Mouse (Mus musculus) adrenal gland, postnatal 25 days (tissue): ENCODE results near the gene D1Pas1. TPM values are rescaled to one million over a fixed set of nuclear protein-coding genes. Genes with fewer than 3 reads are reported as not detected.
A peak's percentile ranks its signal among the peaks of the same experiment; 100 is the strongest.

Source experiments
- DNase-seq: peaks from one replicate; pipeline ENCODE4 v3.0.0; 2021; ENCODE audit warnings: mixed read lengths
- long read RNA-seq: library from polyadenylated mRNA; stranded (forward); transcript quantifications from one replicate; pipeline ENCODE4 v2.0.0, GENCODE M21; 2021
- total RNA-seq: library from RNA; stranded (reverse); gene quantifications from 2 replicates; pipeline ENCODE4 v1.2.3, GENCODE M21; 2021

D1Pas1 gene
- total RNA-seq = not detected in 2 replicates
- long read RNA-seq = 0 reads

DNA sequence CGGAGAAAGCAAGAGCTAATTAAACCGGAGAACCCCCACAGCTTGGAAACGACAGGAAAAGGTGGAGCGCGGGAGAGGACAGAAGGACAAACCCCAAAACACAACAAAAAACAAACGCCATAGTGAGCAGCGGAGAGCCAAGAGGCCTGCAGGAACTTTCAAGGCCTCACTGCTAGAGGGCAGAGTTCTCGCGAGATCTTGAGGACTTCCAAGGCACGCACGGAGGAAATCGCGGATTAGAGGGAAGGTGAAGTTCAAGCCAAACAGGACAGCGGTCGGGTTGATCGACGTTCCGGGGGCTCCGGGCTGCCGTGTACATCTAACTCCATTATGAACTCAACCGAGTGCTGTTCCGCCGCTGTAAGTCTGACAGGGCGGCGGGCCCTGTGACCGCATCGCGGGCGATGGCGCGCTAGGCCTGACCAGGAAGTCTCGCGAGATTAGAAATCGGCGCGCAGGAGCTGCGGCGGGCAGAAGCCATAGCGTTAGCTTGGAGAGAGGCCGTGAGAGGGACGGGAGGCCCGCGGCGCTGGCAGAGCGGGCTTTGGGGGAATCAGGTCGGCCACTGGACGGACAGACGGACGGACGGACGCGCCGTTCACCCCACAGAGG, at the start of gene D1Pas1:
D1Pas1 (plus strand) TSS at position 216 of the 612 bp plus-strand sequence.
- DNase-seq = no peak

DNA sequence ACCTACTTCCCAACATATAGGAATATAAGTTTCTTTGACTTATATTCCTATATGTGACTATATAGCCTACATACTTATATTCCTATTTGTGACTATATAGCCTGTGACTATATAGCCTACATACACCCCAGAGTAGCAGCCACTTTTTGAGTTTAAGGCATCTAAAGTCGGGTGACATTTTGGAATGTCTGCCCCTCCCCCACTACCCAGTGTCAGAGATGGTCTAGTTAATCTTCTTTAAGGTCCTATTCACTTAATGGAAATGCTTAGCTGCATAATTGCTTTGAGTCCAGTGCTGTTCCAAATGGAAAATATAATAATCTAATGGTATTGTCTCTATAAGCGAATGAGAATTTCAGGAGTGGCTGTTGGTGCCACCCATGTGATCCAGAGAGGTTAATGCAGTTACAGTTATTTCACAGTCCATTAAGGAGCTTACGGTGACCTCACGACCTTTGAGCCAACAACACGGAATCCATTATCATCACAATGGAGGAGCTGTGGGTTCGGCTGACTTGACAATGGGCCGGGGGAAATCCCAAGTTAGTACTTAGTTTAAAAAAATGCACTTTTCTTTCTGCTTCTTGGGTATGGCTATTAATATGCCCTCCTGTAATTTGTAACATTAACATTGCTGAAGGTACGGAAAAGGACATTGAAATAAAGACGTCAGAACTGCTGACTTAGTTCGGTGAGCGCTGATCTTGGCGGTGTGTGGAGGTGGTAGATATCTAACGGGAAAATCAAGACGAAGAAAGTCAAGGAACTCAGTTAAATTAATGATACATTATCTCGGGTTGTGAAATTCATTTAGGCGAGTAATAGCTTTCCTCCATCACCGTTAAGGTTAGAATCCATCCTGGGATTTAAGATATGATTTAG, 44.5 kb upstream of the D1Pas1 start:
- no peak for DNase-seq

DNA sequence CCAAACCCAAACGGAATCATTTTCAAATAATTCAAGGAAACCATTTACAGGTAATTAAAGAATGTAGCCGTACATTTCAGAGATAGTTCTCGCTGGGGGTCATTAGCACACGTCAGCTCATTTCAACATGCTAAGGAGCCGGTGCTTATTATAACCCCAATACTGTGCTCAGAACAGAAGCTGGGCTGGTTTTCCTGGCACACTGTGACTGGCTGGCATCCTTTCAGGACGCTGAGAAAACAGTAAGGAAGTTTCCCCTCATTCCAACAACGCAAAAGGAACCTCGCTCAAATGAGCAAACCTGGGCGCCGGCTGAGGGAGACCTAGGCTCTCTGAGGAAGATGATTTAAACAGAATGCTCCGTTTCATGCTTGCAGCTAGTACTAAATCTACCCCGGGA, 43.2 kb upstream of the D1Pas1 start:
- no peak for DNase-seq

DNA sequence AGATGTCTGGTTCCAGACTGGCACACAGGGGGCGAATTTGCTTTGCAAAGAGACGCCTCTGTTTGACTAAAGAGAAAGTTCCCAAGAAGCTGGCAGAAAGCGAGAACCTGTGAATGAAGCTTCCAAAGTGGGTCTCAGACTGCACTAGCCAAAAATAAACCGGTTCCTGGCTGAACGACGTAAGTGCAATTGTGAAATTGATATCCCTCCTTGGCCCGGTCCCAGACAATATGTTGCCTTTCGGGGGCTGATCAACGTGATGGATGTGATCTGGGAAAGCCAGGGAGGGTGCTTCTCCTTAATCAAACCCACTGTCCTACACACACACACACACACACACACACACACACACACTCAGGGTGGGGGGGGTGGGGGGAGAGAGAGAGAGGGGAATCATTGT, 41.8 kb upstream of the D1Pas1 start:
- DNase-seq = no peak

DNA sequence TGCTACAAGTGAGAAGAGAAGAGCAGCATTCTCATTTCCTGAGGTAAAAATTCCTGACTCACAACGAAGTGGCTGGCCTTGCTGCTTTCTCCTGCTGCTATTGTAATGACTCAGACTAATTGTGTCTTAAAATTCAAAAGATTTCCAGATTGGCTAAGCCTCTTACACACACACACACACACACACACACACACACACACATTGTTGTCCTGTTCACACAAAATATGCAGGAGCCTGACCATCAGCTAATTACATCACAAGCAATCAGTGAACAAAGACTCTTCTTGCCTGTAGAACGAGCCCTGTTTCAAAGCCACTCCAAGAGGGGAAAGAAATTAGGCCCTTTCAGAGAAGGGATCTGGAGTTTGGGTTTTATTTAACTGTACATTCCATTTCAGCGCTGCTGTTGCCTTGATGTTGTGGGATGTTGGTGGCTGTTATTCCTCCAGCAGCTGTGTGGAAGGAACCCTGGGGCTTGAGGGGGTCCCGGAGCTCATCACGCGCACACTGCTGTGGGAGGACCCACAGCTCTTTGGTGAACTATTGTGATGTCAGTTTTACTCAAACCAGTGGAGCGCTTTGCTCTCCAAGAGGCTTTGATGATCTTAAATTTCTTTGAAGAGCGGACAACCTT, 40.8 kb upstream of the D1Pas1 start:
- no peak for DNase-seq

DNA sequence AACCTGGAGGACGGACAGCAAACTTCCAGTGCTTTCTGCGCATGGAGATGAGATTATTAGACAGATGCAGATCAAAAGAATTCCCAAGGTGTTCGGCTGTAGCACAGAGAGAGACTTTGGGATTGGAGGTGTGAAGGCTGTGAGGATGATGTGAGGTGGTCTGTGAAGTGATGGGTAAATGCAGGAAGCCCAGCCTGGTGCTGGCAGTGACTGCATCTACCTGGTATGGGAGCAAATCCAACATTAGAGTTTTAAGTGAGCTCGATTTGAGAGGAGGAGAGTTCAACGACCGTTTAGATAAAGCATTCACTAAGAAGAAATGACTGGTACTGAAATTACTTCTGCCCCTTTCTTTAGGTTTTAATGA, 40.3 kb upstream of the D1Pas1 start:
- no peak for DNase-seq

DNA sequence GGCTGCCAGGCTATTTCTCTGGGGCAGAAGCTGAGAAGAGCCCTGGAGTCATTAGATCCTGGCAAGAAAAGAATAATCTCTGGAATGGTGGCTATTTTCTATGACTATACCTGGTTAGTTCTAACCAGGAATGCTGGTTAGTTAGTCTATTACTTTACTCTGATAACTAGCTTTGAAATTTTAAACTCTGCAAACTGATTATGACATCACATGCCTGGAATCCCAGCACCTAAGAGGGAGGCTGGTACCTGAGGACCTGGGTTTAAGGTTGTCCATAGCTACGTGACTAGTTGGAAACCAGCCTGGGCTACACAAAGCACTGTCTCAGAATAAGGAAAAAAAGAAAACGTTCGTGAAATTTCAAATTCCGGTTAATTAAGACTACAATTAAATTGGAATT, 39.7 kb upstream of the D1Pas1 start:
- DNase-seq = no peak

DNA sequence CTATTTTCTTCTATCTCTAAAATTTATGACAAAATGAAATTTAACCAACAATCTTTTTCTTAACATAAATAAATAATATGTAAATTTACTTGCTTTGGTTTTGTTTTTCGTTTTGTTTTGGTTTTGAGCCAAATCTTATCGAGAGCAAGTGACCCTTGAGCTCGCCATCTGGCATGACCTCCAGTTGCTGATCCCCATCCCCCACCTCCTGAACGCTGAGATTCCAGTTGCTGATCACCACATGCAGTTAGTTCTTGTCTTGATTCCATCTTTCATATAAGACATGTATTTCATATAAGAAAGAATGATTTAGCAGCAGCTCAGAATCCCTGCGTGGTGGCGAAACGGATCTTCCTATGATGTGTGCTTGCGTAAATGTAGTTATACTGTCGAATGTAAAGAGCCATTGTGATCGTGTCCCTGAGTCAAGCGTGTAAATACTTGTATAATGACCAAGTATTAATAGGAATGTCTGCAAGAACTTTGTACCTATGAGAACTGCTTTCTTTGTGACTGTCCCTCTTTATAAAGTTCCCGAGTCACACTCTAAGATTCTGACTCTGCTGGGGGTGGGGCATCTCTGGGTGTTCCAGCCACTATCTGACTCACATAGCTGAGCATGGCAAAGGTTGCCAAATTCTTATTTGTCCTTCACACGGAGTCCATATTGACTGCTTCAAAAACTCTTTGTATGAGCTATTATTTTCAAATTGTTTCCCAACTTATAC, 36.9 kb upstream of the D1Pas1 start:
- peak; percentile 47 for DNase-seq

DNA sequence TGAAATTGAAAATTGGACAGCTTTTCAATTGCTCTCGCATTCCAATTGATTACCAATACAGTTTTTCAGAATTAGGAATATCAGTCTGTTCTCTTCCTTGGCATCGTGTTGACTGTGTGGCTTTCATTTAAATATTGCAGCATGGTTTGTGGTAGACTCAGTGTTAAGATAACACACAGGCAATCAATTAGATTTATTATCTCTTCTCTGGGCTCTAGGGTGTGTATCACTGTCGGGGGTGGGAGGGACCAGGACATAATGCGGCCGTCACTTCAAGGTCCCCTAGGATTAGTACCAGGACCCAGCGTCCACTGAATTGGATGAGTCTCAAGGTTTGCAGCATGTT, 36.4 kb upstream of the D1Pas1 start:
- DNase-seq = peak; percentile 8

DNA sequence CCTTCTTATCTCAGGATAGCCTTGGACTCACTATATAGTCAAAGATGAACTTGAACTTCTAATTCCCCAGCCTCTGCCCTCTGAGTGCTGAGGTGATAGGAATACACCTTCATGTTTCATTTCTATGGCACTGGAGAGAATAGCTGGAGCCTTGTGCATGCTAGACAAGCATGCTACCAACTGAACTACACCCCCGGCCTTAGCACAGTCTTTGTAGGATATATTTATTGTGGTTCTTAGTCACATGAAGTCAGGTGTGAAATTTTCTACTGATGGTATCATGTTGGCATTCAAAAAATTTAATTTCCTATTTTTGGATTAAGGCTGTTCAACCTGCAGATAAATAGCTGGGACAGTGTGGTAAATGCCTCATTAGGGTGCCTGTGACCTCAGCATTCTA, 33.0 kb upstream of the D1Pas1 start:
- DNase-seq = no peak

DNA sequence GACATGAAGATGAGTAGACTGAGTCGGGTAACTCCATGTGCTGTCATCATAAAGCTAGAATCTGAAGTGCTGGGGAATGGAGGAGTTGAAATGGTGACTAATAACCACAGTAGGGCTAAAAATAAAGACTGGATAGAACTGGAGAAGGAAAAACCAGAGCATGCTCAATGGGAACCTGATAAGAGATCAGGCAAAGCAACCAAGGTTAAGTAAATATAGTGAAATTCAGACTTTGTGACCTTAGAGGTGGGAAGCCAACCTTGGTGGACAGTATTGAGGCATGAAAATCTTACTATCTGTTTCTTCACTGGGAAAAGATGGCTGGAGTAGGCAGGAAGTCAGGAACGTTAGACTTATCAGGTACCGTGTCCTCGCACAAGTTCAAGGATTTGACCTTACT, 14.8 kb upstream of the D1Pas1 start:
- no peak for DNase-seq

DNA sequence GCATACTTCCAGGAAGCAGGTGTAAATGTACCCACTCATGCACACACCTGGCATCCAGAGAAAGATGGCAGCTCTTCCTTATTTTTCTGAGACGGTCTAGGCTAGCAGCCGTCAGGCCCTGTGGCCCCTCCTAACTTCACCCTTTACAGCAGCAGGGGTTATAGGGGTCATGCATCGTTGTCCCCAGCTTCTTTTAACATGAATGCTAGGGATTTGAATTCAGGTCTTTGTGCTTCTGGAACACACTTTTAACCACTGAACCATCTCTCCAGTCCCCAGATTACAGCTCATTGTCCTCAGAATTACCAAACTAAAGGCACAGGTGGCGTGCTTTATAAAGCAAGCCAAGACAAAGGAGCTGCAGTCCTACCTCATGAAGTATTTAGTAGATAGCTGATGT, 12.6 kb upstream of the D1Pas1 start:
- no peak for DNase-seq

DNA sequence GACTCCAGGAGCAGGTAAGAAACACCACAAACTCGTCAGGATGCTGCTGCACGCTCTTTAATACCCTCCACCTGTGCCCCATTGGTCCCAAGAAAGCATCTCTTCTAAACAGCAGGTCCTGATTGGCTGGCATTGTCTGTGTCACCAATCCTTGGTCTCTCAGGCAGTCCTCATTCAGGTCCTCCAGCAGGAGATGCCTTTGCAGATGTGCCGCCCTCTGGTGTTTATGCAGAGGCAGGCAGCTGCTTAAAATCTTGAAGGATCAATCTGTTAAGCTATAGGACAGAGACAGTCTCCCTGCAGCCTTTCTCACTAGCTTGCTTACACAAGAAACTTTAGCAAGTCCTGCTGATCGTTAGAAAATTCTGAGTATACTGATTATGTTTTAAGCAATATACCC, 7.8 kb upstream of the D1Pas1 start:
- peak; percentile 36 for DNase-seq

DNA sequence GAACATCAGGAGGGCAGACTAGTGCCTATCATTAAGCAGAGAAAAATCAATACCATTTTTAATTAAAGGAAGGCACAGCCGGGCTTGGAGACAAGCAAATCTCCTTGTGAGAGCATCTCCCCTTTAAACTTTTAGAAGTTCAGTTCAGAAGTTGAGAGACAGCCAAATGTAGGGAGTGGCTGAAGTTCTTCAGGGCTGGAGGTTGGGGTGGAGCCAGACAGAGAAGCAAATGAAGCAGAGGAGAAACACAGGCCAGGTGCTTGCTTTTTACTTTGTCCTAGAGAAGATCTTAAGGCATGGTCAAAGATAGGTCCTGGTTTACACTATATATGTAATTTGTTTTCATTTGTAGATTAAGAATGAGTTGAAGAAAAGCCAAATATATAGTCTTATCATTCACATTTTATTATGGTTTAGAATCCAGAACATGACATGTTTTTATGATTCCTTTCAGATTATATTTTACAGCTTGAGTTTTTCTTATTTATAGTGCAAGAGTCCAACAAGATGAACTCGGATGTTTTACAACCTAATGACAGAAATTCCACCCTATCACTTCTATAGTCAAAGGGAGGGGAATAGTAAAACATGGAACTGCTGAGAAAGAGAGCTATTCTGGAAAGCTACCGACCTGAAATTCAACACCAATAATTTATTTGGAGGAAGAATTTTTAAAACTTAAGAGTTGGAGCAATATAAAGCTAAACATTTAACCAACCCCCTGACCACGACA, 2.9 kb upstream of the D1Pas1 start:
- DNase-seq = no peak

DNA sequence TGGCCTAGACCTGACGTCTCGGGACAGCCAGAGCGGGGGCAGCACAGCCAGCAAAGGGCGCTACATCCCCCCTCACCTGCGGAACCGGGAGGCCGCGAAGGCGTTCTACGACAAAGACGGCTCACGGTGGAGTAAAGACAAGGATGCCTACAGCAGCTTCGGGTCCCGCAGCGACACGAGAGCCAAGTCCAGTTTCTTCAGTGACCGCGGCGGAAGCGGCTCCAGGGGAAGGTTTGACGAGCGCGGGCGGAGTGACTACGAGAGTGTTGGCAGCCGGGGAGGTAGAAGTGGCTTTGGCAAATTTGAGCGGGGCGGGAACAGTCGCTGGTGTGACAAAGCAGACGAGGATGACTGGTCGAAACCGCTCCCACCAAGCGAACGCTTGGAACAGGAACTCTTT, 710 bp downstream of the D1Pas1 start:
- no peak for DNase-seq

DNA sequence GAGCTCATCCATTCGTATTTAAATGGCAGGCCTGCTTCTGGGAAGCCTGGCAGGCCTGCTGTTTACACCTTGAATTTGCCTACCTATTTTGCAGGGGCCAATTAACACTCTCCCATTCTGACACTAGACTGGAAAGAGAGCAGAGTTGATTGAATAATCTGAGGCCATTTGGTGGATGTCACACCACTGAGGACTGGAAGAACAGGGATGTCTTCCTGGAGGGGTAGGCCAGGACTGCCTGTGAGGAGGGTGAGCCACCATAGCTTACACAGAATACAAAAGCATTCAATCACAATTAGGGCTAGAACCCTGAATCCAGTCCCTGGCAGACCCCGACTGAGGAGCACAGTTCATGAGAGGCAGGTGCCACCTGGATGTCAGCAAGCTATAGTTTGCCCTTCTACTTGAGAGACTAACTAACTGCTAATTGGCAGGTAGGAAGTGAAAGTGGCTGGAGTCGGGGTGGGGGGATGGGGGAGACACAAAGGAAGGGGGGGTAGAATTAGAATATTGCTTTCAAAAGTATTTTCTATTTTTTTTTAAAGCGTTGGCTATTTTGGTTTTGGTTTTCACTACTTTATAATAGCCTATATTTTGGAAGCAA, 9.8 kb downstream of the D1Pas1 start:
- no peak for DNase-seq

DNA sequence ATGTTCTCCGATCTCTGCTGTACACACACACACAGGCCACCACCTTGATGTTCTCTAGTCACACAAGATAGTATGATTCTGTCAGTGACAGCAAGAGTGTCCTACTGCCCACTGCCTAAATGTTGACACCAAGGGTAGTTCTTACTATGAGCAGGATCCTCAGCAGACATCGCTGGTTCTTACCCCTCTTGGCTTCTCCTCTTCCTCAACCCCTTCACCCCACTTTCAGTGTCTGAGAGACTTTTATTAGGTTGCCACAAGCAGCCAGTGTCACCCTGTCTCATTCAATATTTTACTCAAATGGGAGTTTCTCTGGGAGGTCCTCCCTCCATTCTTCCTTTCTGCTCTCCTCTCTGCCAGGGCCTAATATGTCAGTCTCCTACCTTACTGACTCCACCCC, 10.6 kb downstream of the D1Pas1 start:
- DNase-seq = no peak

DNA sequence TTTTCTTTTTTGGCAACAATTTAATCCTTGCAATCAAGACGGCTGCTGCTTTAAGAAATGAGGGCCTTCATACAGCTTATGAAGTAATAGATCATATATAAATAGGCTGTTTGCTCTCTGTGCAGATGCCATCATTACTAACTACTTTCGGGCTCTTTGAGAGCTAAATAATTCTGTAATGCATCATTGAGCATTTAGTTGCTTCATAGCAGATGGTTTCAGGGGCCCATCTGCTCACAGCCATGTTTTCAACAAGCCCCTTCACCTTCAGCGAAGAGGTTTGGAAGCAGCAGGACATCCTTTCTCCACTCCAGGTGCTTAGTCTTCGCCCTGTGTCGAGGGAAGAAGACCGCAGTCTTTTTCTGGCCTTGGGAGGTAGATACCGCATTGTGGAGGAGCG, 12.2 kb downstream of the D1Pas1 start:
- DNase-seq = no peak

DNA sequence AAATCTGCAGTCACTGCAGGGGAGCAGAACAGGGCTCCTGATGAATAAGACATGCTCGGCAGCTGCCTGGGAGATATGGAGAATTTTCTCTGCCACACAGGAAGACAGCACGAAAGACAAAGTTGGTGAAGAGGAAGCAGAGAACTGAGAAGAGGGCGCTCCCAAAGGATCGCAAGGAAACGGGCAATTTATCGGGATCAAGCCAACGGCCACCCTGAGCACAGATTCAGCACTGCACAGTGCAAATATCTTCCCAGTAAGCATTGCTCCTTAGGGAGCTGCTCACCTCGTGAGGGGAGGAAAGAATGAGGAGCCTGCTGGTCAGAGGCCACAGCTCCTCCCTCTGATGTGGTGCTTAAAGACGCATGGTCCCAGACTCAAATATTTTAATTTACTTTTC, 13.3 kb downstream of the D1Pas1 start:
- no peak for DNase-seq

DNA sequence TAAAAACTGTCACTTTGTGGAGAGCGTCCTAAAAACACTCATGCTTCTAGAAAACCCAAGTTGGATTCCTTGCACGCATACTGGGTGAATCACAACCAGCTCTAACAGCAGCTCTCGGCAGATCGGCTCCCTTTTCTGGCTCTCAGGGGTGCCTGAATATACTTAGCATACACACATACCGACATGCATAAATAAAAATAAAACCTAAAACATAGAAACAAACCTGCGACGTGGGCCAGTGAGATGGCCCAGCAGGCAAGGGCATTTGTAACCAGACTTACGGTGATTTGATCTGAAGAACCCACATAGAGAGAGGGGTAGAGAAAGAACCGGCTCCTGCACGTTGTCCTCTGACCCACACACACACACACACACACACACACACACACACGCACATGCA, 17.9 kb downstream of the D1Pas1 start:
- DNase-seq = no peak

DNA sequence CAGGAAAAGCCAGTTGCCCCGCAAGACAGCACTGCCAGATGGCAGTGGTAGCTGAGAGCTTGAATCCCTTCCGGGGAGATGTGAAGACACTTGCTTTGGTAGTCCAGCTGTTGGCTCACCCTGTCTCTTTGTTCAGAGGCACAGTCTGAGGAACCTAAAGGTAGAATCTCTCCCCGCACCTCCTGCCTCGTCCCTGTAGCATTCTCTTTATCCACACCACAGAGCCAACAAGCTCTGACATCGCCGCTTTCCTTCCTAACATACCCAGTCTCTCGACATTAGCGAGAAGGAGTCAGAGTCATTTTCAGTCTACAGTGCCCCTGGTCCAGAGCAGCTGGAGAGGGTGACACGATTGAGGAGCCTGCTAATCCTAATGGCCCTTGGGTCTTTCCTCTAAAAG, 18.9 kb downstream of the D1Pas1 start:
- DNase-seq = no peak

DNA sequence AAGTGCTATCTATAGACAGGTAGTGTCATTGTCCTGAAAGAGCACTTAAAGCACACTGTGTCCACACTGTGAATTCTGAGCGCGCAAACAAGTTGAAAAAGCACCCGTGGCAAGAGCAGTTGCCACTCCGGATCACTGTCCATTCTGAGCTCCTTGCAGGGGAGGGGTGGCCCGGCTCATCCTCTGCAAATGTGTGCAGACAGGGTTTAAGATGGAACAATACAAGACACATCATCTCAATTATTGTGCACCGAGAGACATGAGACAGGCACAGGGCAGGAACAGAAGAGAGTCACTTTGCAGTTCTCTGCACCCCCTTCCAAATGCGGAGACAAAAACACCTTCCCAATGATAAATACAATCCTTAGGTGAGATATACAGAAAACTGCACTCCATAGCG, 19.3 kb downstream of the D1Pas1 start:
- DNase-seq = no peak
